Mouse (Mus musculus): ENCODE data around the gene Med18. TPM values are rescaled to one million over a fixed set of nuclear protein-coding genes. Genes with fewer than 3 reads are reported as not detected.
A peak's percentile ranks its signal among the peaks of the same experiment; 100 is the strongest.
"Not testable (repeated sequence)": the region's sequence is repeated elsewhere in the genome, so short reads cannot be mapped to it uniquely, and the experiment has no call there.

The Med18 gene
- polyA plus RNA-seq, 1 experiment, result 5.6 TPM

- DNase-seq (ENCODE audit: low spot score), result not testable (repeated sequence)
Observed at GRCm38 (mm10) chr4:132482104-132482503, 18.4 kb upstream of the Med18 start.

GRCm38 (mm10) chr4:132477833-132478232, 14.1 kb upstream of the Med18 start:
- DNase-seq (ENCODE audit: low spot score), result no peak

GRCm38 (mm10) chr4:132475895-132476878, 12.5 kb upstream of the Med18 start:
- no peak for DNase-seq (ENCODE audit: low spot score)

- no peak for DNase-seq (ENCODE audit: low spot score)
Observed at GRCm38 (mm10) chr4:132474631-132475030, 10.9 kb upstream of the Med18 start.

- no peak for DNase-seq (ENCODE audit: low spot score)
Observed at GRCm38 (mm10) chr4:132473411-132473810, 9.7 kb upstream of the Med18 start.

GRCm38 (mm10) chr4:132469873-132470272, 6.2 kb upstream of the Med18 start:
- DNase-seq (ENCODE audit: low spot score), result no peak

- DNase-seq (ENCODE audit: low spot score), result no peak
Observed at GRCm38 (mm10) chr4:132464255-132464613, 513 bp upstream of the Med18 start.

GRCm38 (mm10) chr4:132462836-132463235, 885 bp downstream of the Med18 start:
- no peak for DNase-seq (ENCODE audit: low spot score)

- DNase-seq (ENCODE audit: low spot score), result no peak
Observed at GRCm38 (mm10) chr4:132460225-132460624, 3.5 kb downstream of the Med18 start.

GRCm38 (mm10) chr4:132455561-132455960, 8.2 kb downstream of the Med18 start:
- DNase-seq (ENCODE audit: low spot score), result no peak

- DNase-seq (ENCODE audit: low spot score), result no peak
Observed at GRCm38 (mm10) chr4:132455146-132455545, 8.6 kb downstream of the Med18 start.

- no peak for DNase-seq (ENCODE audit: low spot score)
Observed at GRCm38 (mm10) chr4:132454216-132454615, 9.5 kb downstream of the Med18 start.

- no peak for DNase-seq (ENCODE audit: low spot score)
Observed at GRCm38 (mm10) chr4:132449778-132450177, 13.9 kb downstream of the Med18 start.

- DNase-seq (ENCODE audit: low spot score), result no peak
Observed at GRCm38 (mm10) chr4:132446105-132446504, 17.6 kb downstream of the Med18 start.

GRCm38 (mm10) chr4:132444516-132444915, 19.2 kb downstream of the Med18 start:
- DNase-seq (ENCODE audit: low spot score), result no peak

- DNase-seq (ENCODE audit: low spot score), result no peak
Observed at GRCm38 (mm10) chr4:132437857-132438256, 25.9 kb downstream of the Med18 start.

- no peak for DNase-seq (ENCODE audit: low spot score)
Observed at GRCm38 (mm10) chr4:132432717-132433372, 30.9 kb downstream of the Med18 start.

- DNase-seq (ENCODE audit: low spot score), result no peak
Observed at GRCm38 (mm10) chr4:132428022-132428542, 35.6 kb downstream of the Med18 start.

- DNase-seq (ENCODE audit: low spot score), result no peak
Observed at GRCm38 (mm10) chr4:132427493-132427892, 36.2 kb downstream of the Med18 start.

GRCm38 (mm10) chr4:132426021-132426420, 37.7 kb downstream of the Med18 start:
- no peak for DNase-seq (ENCODE audit: low spot score)

GRCm38 (mm10) chr4:132424765-132425164, 39.0 kb downstream of the Med18 start:
- no peak for DNase-seq (ENCODE audit: low spot score)

GRCm38 (mm10) chr4:132421923-132422782, 41.6 kb downstream of the Med18 start, which contains the start of gene Phactr4:
Gene Phactr4, minus strand, starts transcription at chr4:132422489.
- DNase-seq (ENCODE audit: low spot score), result peak; percentile 96
